Mouse (Mus musculus) cerebellum, adult 2 months (tissue): ENCODE results near the gene Rhoj.
"Not testable (repeated sequence)": the region's sequence is repeated elsewhere in the genome, so short reads cannot be mapped to it uniquely, and the experiment has no call there.

Experiments used
- CTCF ChIP-seq: fragments of 200-500 bp; IDR thresholded peaks from 2 replicates; pipeline ENCODE4 v1.5.1; 2011; ENCODE audit warnings: low read depth, mild to moderate bottlenecking, control low read depth, low read length, moderate library complexity, borderline replicate concordance; ENCODE audit not compliant: insufficient read depth
- POLR2A ChIP-seq: fragments of 200-500 bp; IDR thresholded peaks from 2 replicates; pipeline ENCODE4 v1.6.1; 2011; ENCODE audit warnings: low read length, control low read depth, borderline replicate concordance; ENCODE audit not compliant: insufficient read depth

GRCm38 (mm10) chr12:75349537-75349936 is 41.4 kb downstream of the Rhoj start:
- not testable (repeated sequence) for TF ChIP-seq CTCF, POLR2A
